Mouse (Mus musculus): ENCODE data around the gene Gpank1.

The Gpank1 gene

GRCm38 (mm10) chr17:35162730-35163129, 41.5 kb downstream of the Gpank1 start:
- DNase-seq = no peak

- DNase-seq = no peak
Observed at GRCm38 (mm10) chr17:35163326-35164081, 42.2 kb downstream of the Gpank1 start.

- no peak for DNase-seq
Observed at GRCm38 (mm10) chr17:35164218-35164567, 42.9 kb downstream of the Gpank1 start.

GRCm38 (mm10) chr17:35164568-35165450, 43.6 kb downstream of the Gpank1 start, which contains the start of gene Prrc2a:
TSS of gene Prrc2a (minus strand) at chr17:35164897.
- DNase-seq = peak; percentile 98

- DNase-seq = no peak
Observed at GRCm38 (mm10) chr17:35165451-35166155, 44.3 kb downstream of the Gpank1 start.

- peak; percentile 61 for DNase-seq
Observed at GRCm38 (mm10) chr17:35166352-35167035, 45.2 kb downstream of the Gpank1 start.

- no peak for DNase-seq
Observed at GRCm38 (mm10) chr17:35167794-35168193, 46.5 kb downstream of the Gpank1 start.

- no peak for DNase-seq
Observed at GRCm38 (mm10) chr17:35168541-35169207, 47.4 kb downstream of the Gpank1 start.

- DNase-seq = no peak
Observed at GRCm38 (mm10) chr17:35172445-35173234, 51.4 kb downstream of the Gpank1 start.

- DNase-seq = no peak
Observed at GRCm38 (mm10) chr17:35173329-35173728, 52.1 kb downstream of the Gpank1 start.

Data from right cerebral cortex, postnatal 4 days (tissue).